Mouse (Mus musculus) cerebellum, adult 18-20 months (tissue): ENCODE measurements at regions not wholly inside any gene's neighbourhood (a gene's known extent, or its start where the extent isn't known, plus 50 kb on each side); places are given as distances from the start of the nearest gene placed in this dataset.
"Not testable (repeated sequence)": the region's sequence is repeated elsewhere in the genome, so short reads cannot be mapped to it uniquely, and the experiment has no call there.

ENCODE experiments used
- DNase-seq, 2 experiments: peaks; one replicate each; pipeline ENCODE4 v3.0.0; 2021

DNA sequence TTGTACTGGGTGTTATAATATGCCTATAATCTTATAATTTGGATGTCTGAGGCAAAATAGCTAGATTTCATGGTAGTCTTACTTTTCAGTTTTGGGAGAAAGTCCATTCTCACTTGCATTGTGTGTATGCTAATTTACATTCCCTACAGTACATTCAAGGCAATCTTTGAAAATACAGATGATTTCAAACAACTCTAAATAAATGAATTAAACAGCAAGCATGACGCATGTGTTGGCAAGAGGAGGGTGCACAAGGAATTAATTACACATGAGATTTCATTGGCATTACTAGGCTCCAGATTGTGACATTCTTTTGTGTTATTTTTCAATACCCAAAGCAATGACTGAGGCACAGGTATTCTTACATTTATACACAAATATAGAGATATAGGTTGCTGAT is 495.2 kb upstream of the Cypt12 start:
- DNase-seq: no peak

DNA sequence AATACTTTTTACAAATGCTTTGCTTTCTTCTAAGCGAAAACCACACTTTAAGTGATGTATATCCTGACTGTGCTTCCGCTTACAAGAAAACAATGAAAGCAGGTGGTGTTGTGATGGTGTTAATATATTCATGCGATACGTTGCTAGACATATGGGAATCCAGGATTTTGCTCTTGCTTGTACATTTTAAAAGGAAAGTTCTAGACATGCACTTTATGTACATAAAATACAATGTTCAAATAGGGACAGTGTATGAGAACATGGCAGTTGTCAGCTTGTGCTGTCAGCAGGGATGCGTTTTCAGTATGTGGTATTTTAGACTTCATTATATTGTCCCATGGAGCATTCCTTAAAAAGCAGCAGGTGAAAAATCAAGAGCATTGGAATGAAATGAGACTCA is 487.7 kb upstream of the Cypt12 start:
- no peak for DNase-seq

DNA sequence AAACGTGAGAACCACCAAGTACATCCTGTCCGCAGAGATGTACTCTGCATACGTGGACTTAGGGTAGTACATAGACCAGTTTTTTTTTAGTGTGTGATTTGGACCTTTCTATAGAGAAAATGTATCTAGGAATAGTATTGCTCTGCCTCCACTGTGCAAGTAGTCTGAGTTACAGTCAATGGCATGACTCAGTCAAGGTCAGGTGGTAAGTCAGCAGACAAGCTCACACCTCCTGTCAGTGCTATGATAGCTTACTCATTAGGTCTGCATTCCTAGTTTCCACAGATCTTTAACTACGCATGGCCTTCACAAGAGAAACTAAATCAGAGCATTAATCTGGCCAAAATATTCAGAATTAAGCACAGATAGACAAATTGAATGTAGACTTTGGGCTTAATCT is 486.8 kb upstream of the Cypt12 start:
- DNase-seq: no peak

DNA sequence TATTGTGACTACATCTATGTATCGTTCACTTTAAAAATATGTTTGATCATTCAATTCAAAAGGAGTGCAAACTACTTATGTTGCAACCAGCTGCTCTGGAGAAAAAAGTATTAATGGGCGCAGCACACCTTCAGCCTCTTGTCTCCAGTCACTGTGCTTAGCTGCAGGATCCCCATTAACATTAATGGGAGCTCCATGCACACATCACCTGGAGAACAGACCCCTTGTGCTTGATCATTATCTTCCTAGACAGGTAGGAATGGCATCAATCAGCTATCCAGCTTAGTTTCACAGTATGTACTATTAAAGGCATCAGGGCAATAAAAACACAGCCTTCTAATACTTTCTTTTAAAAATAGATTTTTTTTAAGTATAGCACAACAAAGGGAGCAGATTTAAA is 474.4 kb upstream of the Cypt12 start:
- DNase-seq: no peak

DNA sequence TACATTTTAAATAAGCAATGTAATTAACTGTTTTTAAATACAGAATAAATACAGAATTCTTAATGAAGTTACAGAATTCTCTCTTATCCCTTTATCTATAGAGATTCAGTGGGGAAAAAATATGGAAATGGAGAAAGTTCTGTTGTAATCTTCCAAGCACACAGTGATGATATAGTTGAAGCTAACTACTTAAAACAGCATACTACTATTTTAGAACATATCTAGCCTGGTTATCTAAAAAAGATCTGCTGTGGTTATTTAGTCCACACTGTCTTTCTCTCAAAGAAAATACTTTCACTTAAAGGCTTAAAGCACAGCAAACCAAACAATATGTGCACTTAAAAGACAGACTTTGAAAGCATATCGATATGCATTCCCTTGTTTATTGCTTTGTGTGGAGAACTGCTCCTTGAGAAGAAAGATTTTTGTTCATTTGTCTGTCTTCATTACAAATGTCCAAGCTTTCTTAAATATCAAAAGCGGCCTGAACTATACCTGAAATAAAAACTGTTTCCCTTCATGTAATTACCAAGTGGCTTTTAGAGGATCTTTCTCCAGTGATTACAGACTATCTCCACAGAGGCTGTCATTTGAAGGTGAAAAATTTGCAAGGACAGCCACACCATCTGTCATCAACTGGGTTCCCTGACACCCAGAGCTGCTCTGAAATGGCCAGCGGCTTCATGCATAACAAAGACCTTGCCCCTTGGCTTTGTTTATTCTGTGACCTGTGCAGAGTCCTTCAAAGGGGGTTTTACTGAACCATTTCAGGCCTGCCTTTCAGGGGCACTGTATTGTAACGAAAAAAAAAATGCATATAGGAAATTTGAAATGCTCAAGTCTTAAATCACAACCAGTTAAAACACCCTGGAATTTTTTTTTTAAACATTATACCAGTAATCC is 458.7 kb upstream of the Cypt12 start:
- DNase-seq: peak; percentile 6 to 11

DNA sequence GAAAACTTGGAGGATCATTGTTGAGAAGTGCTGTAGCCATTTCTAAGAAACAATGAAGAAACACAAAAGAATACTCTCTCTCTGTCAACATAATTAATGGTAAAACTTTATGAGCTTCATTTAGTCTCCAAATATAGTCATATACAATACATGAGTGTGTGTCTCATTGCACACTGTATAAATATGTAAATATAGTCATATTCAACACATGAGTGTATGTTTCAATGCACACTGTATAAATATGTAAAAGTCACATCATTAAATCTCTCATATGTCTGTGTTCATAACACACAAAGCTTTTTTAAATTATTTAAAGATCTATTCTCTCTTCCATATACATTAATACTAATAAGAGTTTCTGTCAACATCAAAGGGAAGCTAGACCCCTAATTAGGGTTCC is 457.6 kb upstream of the Cypt12 start:
- DNase-seq: no peak

DNA sequence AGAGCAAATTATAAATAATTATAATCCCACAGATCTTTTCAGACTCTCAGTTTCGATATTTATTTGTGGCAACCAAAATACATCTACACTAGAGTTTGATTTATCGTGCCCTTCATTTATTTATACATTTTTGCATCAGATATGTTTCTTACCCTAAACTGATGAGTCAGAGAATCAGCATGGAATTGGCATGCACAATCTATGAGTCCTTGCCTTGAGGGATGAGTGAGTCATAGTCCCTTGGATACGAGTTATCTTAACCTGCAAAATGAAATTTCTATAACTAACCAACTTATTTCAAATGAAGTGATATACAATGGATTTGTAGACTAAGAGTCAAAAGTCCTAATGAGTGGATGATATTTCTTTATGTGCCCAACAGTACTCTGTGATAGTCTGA is 449.9 kb upstream of the Cypt12 start:
- no peak for DNase-seq

DNA sequence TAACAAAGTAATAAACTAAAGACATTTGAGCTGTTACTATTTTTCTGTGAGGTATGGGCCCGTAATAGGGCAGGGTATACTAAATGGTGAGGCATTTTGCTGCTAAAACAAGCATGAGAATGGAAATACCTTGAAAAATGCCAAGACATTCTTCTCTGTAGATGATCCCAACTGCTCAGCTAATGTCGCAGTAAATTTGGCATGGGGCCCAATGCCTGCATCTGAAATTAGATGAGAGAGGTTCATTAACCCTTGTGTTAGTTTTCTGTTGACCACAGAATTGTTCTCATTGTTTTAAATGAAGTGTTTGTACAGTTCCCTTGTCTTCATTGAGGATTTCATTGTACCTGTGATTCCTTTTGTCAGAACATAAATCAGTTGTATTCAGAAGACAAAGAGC is 446.7 kb upstream of the Cypt12 start:
- peak; percentile 2 to 8 for DNase-seq

DNA sequence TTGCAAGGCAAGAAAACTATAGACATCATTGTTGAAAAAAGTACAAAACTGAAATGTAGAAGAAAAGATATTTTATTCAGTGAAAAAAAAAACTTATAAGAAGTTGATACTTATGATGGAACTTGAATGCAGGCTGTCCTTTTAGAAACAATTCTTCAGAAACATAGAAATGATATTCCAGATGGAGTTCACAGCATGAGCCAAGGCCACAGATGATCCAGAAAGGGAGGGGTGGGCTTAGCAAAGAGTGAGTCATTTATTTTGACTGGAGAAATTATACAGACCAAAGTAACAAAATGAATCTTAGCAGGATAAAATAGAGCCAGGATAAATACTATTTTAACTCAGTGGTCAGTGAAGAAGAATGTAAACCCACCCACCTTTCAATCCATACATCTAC is 406.9 kb upstream of the Cypt12 start:
- DNase-seq: peak; percentile 40 to 47

DNA sequence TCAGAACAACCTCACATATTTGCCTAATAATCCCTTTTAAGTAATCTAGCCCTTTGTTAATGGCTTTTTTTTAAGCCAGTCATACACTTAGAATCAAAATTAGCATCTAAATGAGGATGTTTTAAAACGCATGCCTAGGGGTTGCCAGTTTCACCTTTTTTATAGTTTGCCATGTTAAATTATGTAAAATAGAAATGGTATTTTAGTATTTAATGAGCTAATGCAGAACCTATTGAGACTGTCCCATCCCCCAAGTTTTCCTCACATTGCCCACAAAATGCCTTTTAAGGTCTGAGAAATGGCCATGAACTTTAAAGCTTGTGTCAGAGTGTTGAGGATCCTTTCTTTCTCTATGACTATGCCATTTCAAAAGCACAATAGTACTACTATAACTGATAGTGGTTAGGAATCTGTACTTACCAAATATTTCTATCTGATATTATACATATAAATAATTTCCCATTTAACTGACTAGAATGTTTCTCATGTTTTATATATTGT is 400.6 kb upstream of the Cypt12 start:
- DNase-seq: no peak

DNA sequence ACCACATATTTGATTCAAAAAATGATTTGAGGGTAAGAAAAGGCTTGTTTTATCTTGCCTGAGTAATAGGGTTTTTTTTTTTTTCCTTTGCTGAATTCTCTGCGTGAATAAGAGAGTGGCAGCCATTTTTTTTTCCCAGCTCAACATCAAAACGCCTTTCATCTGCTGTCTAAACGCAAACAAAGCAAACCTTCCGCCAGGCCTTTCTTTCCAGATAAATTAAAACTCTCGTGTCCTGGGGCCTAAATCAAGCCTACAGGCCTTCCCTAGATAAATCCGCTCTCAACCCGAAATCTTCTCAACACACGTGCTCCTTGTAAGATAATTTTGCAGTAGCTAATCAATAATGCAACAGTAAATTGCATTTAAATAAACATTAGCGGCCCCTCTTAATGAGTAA is 365.7 kb upstream of the Cypt12 start:
- DNase-seq: no peak

DNA sequence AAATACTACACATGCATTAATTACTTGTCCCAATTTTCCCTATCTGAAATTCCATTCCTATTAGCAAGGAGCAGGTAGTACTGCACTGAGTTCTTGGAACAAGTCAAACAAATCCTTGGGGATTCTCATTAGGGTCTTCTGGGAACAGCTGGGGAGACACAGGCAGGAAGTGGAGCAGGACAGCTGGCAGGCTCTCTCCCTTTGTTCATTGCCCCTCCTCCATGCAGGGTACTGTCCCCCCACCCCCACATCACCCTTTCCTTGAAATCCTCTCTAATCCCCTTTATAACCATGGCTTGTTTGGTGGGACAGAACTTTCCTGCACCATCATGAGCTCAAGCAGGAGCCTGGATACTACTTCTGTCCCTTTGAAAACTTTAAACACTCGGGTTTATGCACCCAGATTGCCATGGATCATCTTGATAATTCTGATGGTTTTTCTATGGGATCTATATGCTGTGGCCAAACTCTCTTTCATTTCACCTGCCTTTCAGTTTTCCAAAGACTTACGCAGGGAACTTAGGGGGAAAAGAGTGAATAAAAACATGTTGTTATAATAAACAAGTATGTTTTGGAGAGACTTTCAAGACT is 358.2 kb upstream of the Cypt12 start:
- DNase-seq: no peak

DNA sequence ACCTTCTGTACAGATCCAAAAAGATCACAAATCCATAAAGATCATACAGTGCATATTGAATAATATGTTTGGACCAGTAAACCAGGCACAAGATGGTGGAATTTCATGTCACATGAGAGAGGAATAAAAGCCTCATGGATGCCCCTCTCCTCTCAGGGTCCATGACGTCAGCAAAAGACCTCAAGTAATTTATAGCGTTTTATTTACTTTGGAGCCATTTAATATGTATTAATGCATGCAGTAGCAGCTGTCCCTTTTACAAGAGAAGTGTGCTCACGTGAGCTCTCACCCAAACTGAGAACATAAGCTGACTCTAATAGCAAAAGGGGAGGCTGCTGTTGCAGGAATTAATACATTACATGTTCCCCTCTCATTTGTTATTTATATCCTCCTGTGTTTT is 355.7 kb upstream of the Cypt12 start:
- DNase-seq: no peak

DNA sequence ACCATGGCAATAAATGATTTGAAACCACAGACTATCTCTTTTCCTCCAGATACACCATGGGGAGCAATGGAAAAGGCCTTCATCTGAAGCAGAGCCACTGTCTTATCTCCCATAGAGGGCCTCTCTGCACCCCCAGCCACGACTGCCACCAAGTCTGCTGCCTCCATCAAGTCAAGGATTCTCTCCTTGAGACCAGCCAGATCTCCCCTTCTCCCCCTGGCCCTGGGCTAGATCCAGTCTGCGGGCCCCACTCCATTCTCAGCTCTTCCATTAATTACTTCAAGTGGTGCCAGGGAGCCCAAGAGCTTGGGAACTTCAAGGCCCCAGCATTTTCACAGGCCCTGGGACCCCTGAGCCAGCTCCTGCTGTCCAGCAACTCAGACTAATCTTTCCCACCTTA is 351.8 kb upstream of the Cypt12 start:
- no peak for DNase-seq

DNA sequence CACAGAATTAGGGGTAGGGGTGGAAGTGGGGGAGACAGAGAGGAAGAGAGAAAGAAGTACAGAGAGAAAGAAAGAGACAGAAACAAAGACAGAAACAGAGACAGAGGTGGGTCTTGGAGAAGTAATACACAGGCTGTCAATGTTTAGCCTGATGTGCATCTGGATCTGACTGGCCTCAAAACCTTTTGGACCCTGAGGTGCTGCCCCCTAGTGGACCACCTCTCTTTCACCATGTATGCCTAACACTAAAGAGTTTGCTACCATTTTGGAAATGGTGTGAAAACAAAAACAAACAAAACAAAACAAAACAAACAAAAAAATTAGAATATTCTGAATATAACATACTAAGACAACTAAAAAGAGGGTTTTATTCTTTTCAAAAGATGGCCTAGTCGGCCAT is 334.7 kb upstream of the Cypt12 start:
- DNase-seq: no peak

DNA sequence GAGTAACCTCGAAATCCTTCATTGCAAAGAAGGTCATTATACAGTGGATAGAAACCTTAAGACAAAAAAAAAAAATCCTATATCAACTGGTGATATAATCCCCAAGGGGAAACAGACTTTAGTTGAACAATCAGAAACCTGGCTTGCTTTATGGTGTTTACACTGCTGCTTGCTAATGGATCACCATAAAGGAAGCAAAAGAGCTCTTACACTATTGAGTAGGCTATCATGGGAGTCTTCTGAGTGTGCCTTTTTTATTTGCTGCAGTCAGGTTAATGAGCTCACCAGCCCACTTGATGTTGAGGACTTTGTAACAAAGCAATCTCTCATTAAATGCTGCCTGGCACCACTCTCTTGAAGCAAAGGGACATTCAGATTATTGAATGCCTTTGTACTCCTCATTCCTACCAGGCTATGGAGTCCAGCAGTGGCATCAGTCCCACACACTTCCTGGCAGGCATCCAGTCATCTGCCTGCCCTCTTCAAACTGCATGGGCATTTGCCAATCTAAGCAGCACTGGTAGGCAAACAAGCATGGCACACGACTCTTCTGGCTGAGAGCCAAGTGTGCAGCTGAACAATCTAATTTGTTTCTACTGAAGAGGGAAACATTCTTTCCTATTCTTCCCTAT is 331.7 kb upstream of the Cypt12 start:
- peak; percentile 70 to 78 for DNase-seq

DNA sequence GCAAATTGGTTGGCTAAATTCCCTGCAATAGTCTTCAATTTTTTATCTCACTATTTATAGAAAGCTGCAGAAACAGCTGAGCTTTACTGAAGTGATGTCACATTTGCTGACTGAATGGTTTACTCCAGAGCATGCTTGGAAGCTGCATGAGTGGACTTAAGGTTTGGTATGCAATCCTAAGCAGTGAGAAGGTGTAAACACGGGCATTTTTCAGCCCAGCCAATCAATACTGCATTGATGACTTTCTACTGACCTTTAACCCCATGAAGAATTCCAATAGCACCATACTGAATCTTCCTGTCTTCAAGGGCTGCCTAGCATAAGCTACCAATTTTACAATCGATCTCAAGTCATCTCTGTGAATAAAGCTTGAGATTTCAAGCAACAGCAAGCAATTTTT is 328.7 kb upstream of the Cypt12 start:
- DNase-seq: no peak

DNA sequence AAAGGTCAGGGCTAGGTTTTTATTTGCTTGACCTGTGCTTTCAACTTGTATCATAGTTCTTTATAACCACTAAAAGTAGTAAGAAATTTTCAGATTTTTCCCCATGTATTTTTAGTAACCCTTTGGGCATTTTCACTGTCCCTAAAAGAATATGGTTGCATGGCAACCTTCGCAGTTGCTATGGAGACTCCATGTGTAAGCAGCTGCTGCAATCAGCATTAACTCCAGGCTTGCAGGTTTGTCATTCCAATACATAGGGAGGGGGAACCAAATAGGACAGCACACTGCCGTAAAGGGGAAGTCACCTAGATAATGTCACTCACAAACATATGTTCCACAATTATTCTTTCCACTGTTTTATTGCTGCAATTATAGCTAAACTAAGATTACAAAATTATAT is 328.3 kb upstream of the Cypt12 start:
- no peak for DNase-seq

DNA sequence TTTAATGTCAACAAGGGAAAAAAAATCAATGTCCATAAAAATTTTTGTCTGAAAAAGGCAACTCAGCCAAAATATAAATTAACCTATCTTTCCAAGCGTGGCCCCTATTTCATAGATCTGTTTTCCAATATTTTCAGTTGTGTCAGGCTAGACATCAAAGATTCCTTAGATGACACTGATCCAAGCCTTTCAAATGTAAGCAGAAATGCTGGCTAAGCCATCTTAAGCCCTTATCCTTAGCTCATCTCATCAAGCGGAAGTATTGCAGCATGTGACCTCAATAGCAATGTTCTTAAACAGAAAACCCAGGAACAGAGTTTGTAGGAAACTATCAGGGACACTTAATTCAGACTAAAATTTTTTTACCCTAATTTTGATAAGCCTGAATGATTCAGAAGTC is 327.8 kb upstream of the Cypt12 start:
- DNase-seq: no peak

DNA sequence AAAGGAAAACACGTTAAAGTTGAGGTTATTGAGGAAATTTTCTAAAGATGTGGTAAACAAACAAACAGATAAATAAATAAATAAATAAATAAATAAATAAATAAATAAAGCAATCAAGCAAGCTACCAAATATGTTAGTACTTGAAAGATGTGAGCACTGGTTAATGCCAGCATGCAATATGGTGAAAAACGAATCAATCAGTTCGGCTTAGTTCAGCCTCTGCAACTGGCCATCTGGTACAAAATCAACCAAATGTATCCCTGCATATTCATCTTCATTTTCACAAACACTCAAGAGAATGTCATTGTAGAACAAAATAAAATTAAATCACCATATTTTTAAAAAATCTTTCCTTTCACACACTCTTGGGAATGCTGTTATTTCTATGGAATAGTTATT is 315.7 kb upstream of the Cypt12 start:
- DNase-seq: no peak

DNA sequence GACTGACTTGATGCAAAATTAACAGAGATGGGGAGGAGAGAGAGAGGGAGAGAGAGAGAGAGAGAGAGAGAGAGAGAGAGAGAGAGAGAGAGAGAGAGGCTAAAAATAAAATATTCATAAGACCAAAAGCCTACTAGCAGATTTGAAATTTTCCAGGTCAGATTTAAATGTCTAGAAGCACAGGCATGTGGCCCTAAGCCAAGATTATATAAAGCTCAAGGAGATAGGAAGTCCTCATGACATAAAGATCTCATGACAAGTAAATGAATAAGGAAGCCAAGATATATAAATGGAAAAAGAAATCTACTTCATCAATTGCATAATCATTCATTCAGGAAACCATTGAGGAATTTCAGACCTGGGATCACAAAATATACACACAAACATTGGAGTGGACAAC is 311.9 kb upstream of the Cypt12 start:
- DNase-seq: no peak

DNA sequence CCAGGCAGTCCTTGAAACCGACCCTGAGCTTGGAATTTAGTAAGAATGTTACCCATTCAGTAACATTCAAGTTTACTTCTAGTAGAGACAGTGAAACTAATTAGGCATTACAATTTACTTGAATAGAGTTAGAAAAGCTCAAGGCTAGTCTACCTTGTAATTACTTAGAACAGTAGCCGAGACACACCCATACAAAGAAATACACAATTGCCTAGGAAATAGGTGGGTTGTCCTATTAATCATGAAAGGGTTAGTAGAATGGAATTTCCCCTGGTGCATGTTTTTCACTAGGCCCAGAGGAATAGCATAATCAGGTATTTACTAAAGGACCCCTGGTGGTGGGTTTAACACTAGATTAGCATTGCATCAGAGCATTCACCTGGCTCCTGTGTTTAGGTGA is 288.2 kb upstream of the Cypt12 start:
- not testable (repeated sequence) for DNase-seq

DNA sequence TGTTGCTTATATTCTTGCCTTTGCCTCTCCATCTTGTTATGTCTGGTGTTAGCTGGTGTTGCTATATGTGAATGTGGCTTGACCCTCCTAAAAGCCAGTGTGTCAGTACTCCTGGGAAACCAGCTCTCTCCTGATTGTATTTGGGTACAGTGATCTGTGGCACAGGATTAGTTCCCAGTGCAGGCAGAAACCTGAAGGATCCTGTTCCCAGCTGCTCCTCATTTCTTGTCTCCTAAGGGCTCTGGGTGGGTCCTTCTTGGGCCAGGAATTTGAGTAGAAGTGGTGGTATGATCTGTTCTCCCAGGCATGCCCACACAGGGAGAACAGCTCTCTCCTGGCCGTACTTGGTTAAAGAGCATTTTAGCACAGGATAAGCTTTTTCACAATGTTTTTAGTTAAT is 286.2 kb upstream of the Cypt12 start:
- DNase-seq: no peak

DNA sequence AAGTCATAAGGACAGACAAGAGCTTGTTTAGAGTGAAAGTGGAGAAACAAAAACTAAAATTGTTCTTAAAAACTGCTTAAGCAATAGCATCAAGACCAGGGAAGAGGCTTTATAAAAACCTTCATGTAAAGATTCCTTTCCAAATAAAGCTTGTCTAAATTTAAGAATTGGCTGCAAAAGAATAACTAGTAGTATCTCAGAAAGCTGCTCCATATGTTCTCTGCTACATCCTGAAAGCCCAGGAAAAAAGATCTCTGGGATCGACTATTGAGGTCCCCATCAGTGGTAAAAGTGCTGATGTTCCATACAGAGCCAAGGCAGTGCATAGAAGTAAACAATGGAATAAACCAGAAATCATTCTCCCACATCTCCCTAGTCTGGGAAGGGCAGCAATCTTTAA is 281.2 kb upstream of the Cypt12 start:
- no peak for DNase-seq
